Mouse (Mus musculus) liver, embryonic 16.5 days (tissue): ENCODE measurements around the gene Brpf1. TPM values are rescaled to one million over a fixed set of nuclear protein-coding genes. Genes with fewer than 3 reads are reported as not detected.
"Not testable (repeated sequence)": the region's sequence is repeated elsewhere in the genome, so short reads cannot be mapped to it uniquely, and the experiment has no call there.

Experiments used
- ATAC-seq: fragments of 200-750 bp; cut with Nextera tagmentation; 2 replicates; pipeline ENCODE4 v1.8.0; 2017; ENCODE audit warnings: low read depth, mild to moderate bottlenecking, moderate number of reproducible peaks, moderate library complexity
- H3K27ac ChIP-seq: fragments of 300-500 bp; sonication (generic); 2 replicates; pipeline ENCODE4 v1.5.1; 2014; ENCODE audit warnings: mild to moderate bottlenecking, low read length
- H3K27me3 ChIP-seq: fragments of 300-500 bp; sonication (generic); 2 replicates; pipeline ENCODE4 v1.6.1; 2014; ENCODE audit warnings: low read depth, low read length, mixed read lengths; ENCODE audit not compliant: control insufficient read depth, insufficient read depth
- H3K36me3 ChIP-seq: fragments of 300-500 bp; sonication (generic); 2 replicates; pipeline ENCODE4 v1.6.1; 2014; ENCODE audit warnings: mild to moderate bottlenecking; ENCODE audit not compliant: control insufficient read depth, insufficient read depth
- H3K4me1 ChIP-seq: fragments of 300-500 bp; sonication (generic); 2 replicates; pipeline ENCODE4 v1.6.1; 2014; ENCODE audit warnings: low read depth, low read length, mixed read lengths; ENCODE audit not compliant: control insufficient read depth
- H3K4me2 ChIP-seq: fragments of 300-500 bp; sonication (generic); 2 replicates; pipeline ENCODE4 v1.6.1; 2014; ENCODE audit warnings: low read depth, low read length, mixed read lengths
- H3K4me3 ChIP-seq: fragments of 300-500 bp; sonication (generic); 2 replicates; pipeline ENCODE4 v1.5.1; 2014; ENCODE audit warnings: low read depth, mild to moderate bottlenecking, low read length
- H3K9ac ChIP-seq: fragments of 300-500 bp; sonication (generic); 2 replicates; pipeline ENCODE4 v1.6.1; 2014; ENCODE audit warnings: low read depth, low read length
- H3K9me3 ChIP-seq: fragments of 300-500 bp; sonication (generic); replicated peaks from 2 replicates; pipeline ENCODE4 v1.6.1; 2016; ENCODE audit warnings: low read length; ENCODE audit not compliant: control insufficient read depth
- WGBS: fragments of 180-500 bp; shearing (Covaris S2); extraction: QIAGEN DNeasy Blood & Tissue Kit; methylation state at CpG from one replicate; pipeline ENCODE4 v1.1.7; 2014; ENCODE audit not compliant: insufficient replicate concordance; 5-methylcytosine and 5-hydroxymethylcytosine counted together
- polyA plus RNA-seq: library from polyadenylated mRNA; unstranded; fragments of >200 nt; fragmentation: Nextera tagmentation; extraction: Ambion mirVana; gene quantifications from 2 replicates; pipeline ENCODE4 v1.2.1, GENCODE M21; 2015

Brpf1 gene
- polyA plus RNA-seq, 1 experiment from 2014 or later, result 7.7 TPM

- H3K27ac ChIP-seq, result no peak overlapping the region
- 61% methylated on average over 1 of the region's 1 CpGs for WGBS
- peaks cover 25% of the 10 kb centered on the region for H3K4me1 ChIP-seq
- no peak overlapping the region for H3K4me2 ChIP-seq
- H3K36me3 ChIP-seq, result peaks cover 12% of the 10 kb centered on the region
- no peaks in the 10 kb centered on the region for H3K9me3 ChIP-seq
- H3K4me3 ChIP-seq, result no peak overlapping the region
- H3K9ac ChIP-seq, result no peak overlapping the region
- no peaks in the 10 kb centered on the region for H3K27me3 ChIP-seq
- ATAC-seq, result no peak
Observed at GRCm38 (mm10) chr6:113329396-113329795, 22.5 kb downstream of the Brpf1 start.

- Histone ChIP-seq H3K4me1 (peaks cover 25% of the 10 kb centered on the region), H3K27me3 (no peaks in the 10 kb centered on the region), H3K36me3 (peaks cover 6% of the 10 kb centered on the region), H3K4me2 (no peak overlapping the region), H3K4me3 (no peak overlapping the region), H3K9me3 (no peaks in the 10 kb centered on the region), H3K9ac (no peak overlapping the region), H3K27ac (no peak overlapping the region; the same call in 1 of the 2 replicates)
- WGBS, result 6% methylated on average over 2 of the region's 2 CpGs
- no peak for ATAC-seq
Observed at GRCm38 (mm10) chr6:113330547-113330946, 23.6 kb downstream of the Brpf1 start.

GRCm38 (mm10) chr6:113331721-113332120 is 24.8 kb downstream of the Brpf1 start:
- Histone ChIP-seq H3K27me3 (no peaks in the 10 kb centered on the region), H3K4me1 (peaks cover 17% of the 10 kb centered on the region; the same call in 1 of the 2 replicates), H3K4me3 (no peak overlapping the region), H3K9ac (no peak overlapping the region), H3K27ac (no peak overlapping the region), H3K4me2 (no peak overlapping the region), H3K9me3 (no peaks in the 10 kb centered on the region), H3K36me3 (peaks cover 6% of the 10 kb centered on the region)
- 80% methylated on average over 11 of the region's 11 CpGs for WGBS
- no peak for ATAC-seq

- not testable (repeated sequence) for H3K4me3 ChIP-seq, H3K9me3 ChIP-seq, H3K36me3 ChIP-seq, ATAC-seq, H3K4me2 ChIP-seq, H3K27me3 ChIP-seq, H3K9ac ChIP-seq, H3K27ac ChIP-seq
- peaks cover 20% of the 10 kb centered on the region for H3K4me1 ChIP-seq
- WGBS, result 70% methylated on average over 6 of the region's 6 CpGs
Observed at GRCm38 (mm10) chr6:113332734-113333133, 25.8 kb downstream of the Brpf1 start.

GRCm38 (mm10) chr6:113333137-113333950 is 26.4 kb downstream of the Brpf1 start:
- no peaks in the 10 kb centered on the region for H3K9me3 ChIP-seq
- H3K36me3 ChIP-seq, result peaks cover 6% of the 10 kb centered on the region
- peak; percentile 35; the same call in 1 of the 2 replicates for ATAC-seq
- peaks cover 20% of the 10 kb centered on the region for H3K4me1 ChIP-seq
- no peak overlapping the region for H3K4me3 ChIP-seq
- no peak overlapping the region for H3K27ac ChIP-seq
- no peak overlapping the region for H3K9ac ChIP-seq
- H3K4me2 ChIP-seq, result no peak overlapping the region
- WGBS, result 79% methylated on average over 14 of the region's 14 CpGs
- no peaks in the 10 kb centered on the region for H3K27me3 ChIP-seq

GRCm38 (mm10) chr6:113334216-113334615 is 27.3 kb downstream of the Brpf1 start:
- WGBS, result 71% methylated on average over 6 of the region's 6 CpGs
- Histone ChIP-seq H3K9ac (no peak overlapping the region), H3K4me1 (peaks cover 16% of the 10 kb centered on the region), H3K36me3 (peaks cover 6% of the 10 kb centered on the region), H3K27ac (no peak overlapping the region), H3K27me3 (no peaks in the 10 kb centered on the region), H3K4me2 (no peak overlapping the region), H3K4me3 (no peak overlapping the region), H3K9me3 (no peaks in the 10 kb centered on the region)
- no peak for ATAC-seq

GRCm38 (mm10) chr6:113336852-113337620 is 30.1 kb downstream of the Brpf1 start:
- peaks cover 8% of the 10 kb centered on the region for H3K4me1 ChIP-seq
- no peak overlapping the region for H3K9ac ChIP-seq
- no peaks in the 10 kb centered on the region for H3K27me3 ChIP-seq
- WGBS, result 40% methylated on average over 8 of the region's 8 CpGs
- no peak overlapping the region for H3K4me3 ChIP-seq
- no peak overlapping the region for H3K27ac ChIP-seq
- ATAC-seq, result no peak
- H3K9me3 ChIP-seq, result no peaks in the 10 kb centered on the region
- H3K4me2 ChIP-seq, result no peak overlapping the region
- peaks cover 6% of the 10 kb centered on the region for H3K36me3 ChIP-seq

- H3K4me2 ChIP-seq, result no peak overlapping the region
- no peak overlapping the region for H3K4me3 ChIP-seq
- WGBS, result 40% methylated on average over 6 of the region's 6 CpGs
- H3K9me3 ChIP-seq, result no peaks in the 10 kb centered on the region
- no peaks in the 10 kb centered on the region for H3K36me3 ChIP-seq
- no peak overlapping the region for H3K27ac ChIP-seq
- peaks cover 10% of the 10 kb centered on the region for H3K4me1 ChIP-seq
- H3K27me3 ChIP-seq, result no peaks in the 10 kb centered on the region
- ATAC-seq, result no peak
- H3K9ac ChIP-seq, result no peak overlapping the region
Observed at GRCm38 (mm10) chr6:113341574-113341973, 34.6 kb downstream of the Brpf1 start.

GRCm38 (mm10) chr6:113342297-113342696 is 35.4 kb downstream of the Brpf1 start:
- H3K27me3 ChIP-seq, result no peaks in the 10 kb centered on the region
- no peaks in the 10 kb centered on the region for H3K36me3 ChIP-seq
- no peak for ATAC-seq
- H3K4me2 ChIP-seq, result no peak overlapping the region
- H3K27ac ChIP-seq, result no peak overlapping the region
- H3K9ac ChIP-seq, result no peak overlapping the region
- WGBS, result 41% methylated on average over 5 of the region's 7 CpGs
- no peaks in the 10 kb centered on the region for H3K9me3 ChIP-seq
- peaks cover 6% of the 10 kb centered on the region for H3K4me1 ChIP-seq
- H3K4me3 ChIP-seq, result no peak overlapping the region
